ENCODE assay signal across 8 mouse cellular contexts in the genomic region with DNA sequence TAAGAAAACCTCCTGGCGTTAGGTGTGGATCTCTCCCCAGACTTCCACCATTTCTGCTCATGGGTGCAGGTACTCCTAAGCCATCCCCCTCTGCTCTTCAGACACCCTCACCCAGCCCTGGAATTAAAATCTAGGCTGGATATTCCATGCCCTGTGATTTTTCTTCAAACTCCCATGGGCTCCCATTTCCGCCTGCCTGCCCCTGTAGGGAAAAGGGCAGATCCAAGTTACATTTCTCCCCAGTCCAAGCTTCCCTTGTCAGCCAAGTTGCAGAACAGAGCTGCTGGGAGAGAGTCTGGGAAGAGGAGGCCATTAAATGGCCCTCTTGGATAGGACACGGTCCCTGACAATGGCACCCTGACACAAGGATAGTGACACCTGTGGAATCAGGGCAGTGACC. TPM values are rescaled to one million over a fixed set of nuclear protein-coding genes. Genes with fewer than 3 reads are reported as not detected.
A peak's percentile ranks its signal among the peaks of the same experiment; 100 is the strongest.
DNase-seq lines count a peak whose midpoint lies in the region; ATAC-seq lines count a peak whose summit lies in the region.

No protein-coding gene starts in this region.

- DNase-seq in kidney, adult 9 months, result peak; percentile 45
- no peak for DNase-seq in kidney, adult 18-20 months
- DNase-seq in forebrain, embryonic 14.5 days (ENCODE audit: low spot score), result no peak
- no peak for DNase-seq in spleen, postnatal 36 days (ENCODE audit: low spot score in 2 of 2)
- no peak for DNase-seq in right cerebral cortex, postnatal 36 days (ENCODE audit: low spot score in 2 of 2)
- DNase-seq in layer of hippocampus, postnatal 36 days, result no peak

- ATAC-seq in forebrain, embryonic 14.5 days, result no peak
- ATAC-seq in intestine, embryonic 16.5 days, result no peak
- ATAC-seq in midbrain, embryonic 15.5 days (replicated peaks), result no peak

- peak overlapping the region; percentile 81 for H3K4me3 ChIP-seq in forebrain, embryonic 14.5 days (ENCODE audit: low read depth, low read length)
- H3K4me3 ChIP-seq in intestine, embryonic 16.5 days (ENCODE audit: low read length), result peak overlapping the region; percentile 91
- H3K4me3 ChIP-seq in midbrain, embryonic 15.5 days, result peak overlapping the region; percentile 89

- no peaks in the 10 kb centered on the region for H3K9me3 ChIP-seq in forebrain, embryonic 14.5 days (replicated peaks; ENCODE audit: control insufficient read depth, low read length)
- H3K9me3 ChIP-seq in intestine, embryonic 16.5 days (ENCODE audit: control insufficient read depth, low read length), result no peaks in the 10 kb centered on the region
- H3K9me3 ChIP-seq in midbrain, embryonic 15.5 days, result no peaks in the 10 kb centered on the region

- H3K4me2 ChIP-seq in forebrain, embryonic 14.5 days (ENCODE audit: low read length), result peak overlapping the region; percentile 91
- H3K4me2 ChIP-seq in intestine, embryonic 16.5 days (ENCODE audit: low read depth, low read length), result peak overlapping the region; percentile 78
- H3K4me2 ChIP-seq in midbrain, embryonic 15.5 days, result peak overlapping the region; percentile 89

- 74% methylated on average over 2 of the region's 3 CpGs for WGBS in forebrain, embryonic 14.5 days
- 27% methylated on average over 3 of the region's 3 CpGs for WGBS in intestine, embryonic 16.5 days
- 34% methylated on average over 3 of the region's 3 CpGs for WGBS in midbrain, embryonic 15.5 days

- peak overlapping the region; percentile 84 for H3K9ac ChIP-seq in forebrain, embryonic 14.5 days (ENCODE audit: low read length)
- peak overlapping the region; percentile 96 for H3K9ac ChIP-seq in intestine, embryonic 16.5 days (ENCODE audit: low read depth, low read length)
- H3K9ac ChIP-seq in midbrain, embryonic 15.5 days, result peak overlapping the region; percentile 91; the same call in 1 of the 2 replicates

- no peaks in the 10 kb centered on the region for H3K27me3 ChIP-seq in forebrain, embryonic 14.5 days (replicated peaks; ENCODE audit: control insufficient read depth, insufficient read depth, low read length)
- no peaks in the 10 kb centered on the region for H3K27me3 ChIP-seq in intestine, embryonic 16.5 days (replicated peaks; ENCODE audit: control insufficient read depth, insufficient read depth, low read length)
- H3K27me3 ChIP-seq in midbrain, embryonic 15.5 days (replicated peaks), result no peaks in the 10 kb centered on the region

- peaks cover 6% of the 10 kb centered on the region; the same call in 1 of the 2 replicates for H3K4me1 ChIP-seq in forebrain, embryonic 14.5 days (ENCODE audit: control insufficient read depth, insufficient read depth, low read length)
- H3K4me1 ChIP-seq in intestine, embryonic 16.5 days (ENCODE audit: control insufficient read depth, insufficient read depth, low read length), result peaks cover 13% of the 10 kb centered on the region
- peaks cover 18% of the 10 kb centered on the region for H3K4me1 ChIP-seq in midbrain, embryonic 15.5 days

- H3K27ac ChIP-seq in forebrain, embryonic 14.5 days (ENCODE audit: low read depth, low read length), result peak overlapping the region; percentile 82; the same call in 1 of the 2 replicates
- peak overlapping the region; percentile 96 for H3K27ac ChIP-seq in intestine, embryonic 16.5 days (ENCODE audit: low read length)
- peak overlapping the region; percentile 88 for H3K27ac ChIP-seq in midbrain, embryonic 15.5 days

- H3K36me3 ChIP-seq in forebrain, embryonic 14.5 days (ENCODE audit: control insufficient read depth, insufficient read depth, low read length), result peaks cover 14% of the 10 kb centered on the region
- H3K36me3 ChIP-seq in intestine, embryonic 16.5 days (ENCODE audit: control insufficient read depth, insufficient read depth, low read length), result peaks cover 14% of the 10 kb centered on the region
- no peaks in the 10 kb centered on the region for H3K36me3 ChIP-seq in midbrain, embryonic 15.5 days (replicated peaks)

RNA-seq across cellular contexts. Expression of gene Zfp467, which starts 0.6 kb away (rescaled TPM):
- polyA plus RNA-seq in forebrain, embryonic 14.5 days (2014; fragmentation: Nextera tagmentation; extraction: Ambion mirVana), result 27.1 and 29.9 TPM in 2 replicates
- 17.3 and 17.8 TPM in 2 replicates for polyA plus RNA-seq in intestine, embryonic 16.5 days (2015; fragmentation: Nextera tagmentation; extraction: Ambion mirVana)
- polyA plus RNA-seq in midbrain, embryonic 15.5 days (2015; fragmentation: Nextera tagmentation; extraction: Ambion mirVana), result 28.9 and 33.8 TPM in 2 replicates
- 10 to 100 TPM; 21.4 to 22.8 TPM for total RNA-seq in layer of hippocampus, postnatal 36 days (2021)

RNA-seq across cellular contexts. Expression of gene Sspo, which starts 1.8 kb away (rescaled TPM):
- 0.06 and 0.48 TPM in 2 replicates for polyA plus RNA-seq in forebrain, embryonic 14.5 days (2014; fragmentation: Nextera tagmentation; extraction: Ambion mirVana)
- 0.38 and 0.73 TPM in 2 replicates for polyA plus RNA-seq in intestine, embryonic 16.5 days (2015; fragmentation: Nextera tagmentation; extraction: Ambion mirVana)
- 0.40 and 0.46 TPM in 2 replicates for polyA plus RNA-seq in midbrain, embryonic 15.5 days (2015; fragmentation: Nextera tagmentation; extraction: Ambion mirVana)
- 1 to 10 TPM; 1.4 to 2.8 TPM for total RNA-seq in layer of hippocampus, postnatal 36 days (2021)

RNA-seq across cellular contexts. Expression of gene Krba1, which starts 50.9 kb away (rescaled TPM):
- polyA plus RNA-seq in forebrain, embryonic 14.5 days (2014; fragmentation: Nextera tagmentation; extraction: Ambion mirVana), result 17.1 and 25.0 TPM in 2 replicates
- polyA plus RNA-seq in intestine, embryonic 16.5 days (2015; fragmentation: Nextera tagmentation; extraction: Ambion mirVana), result 16.0 and 18.2 TPM in 2 replicates
- polyA plus RNA-seq in midbrain, embryonic 15.5 days (2015; fragmentation: Nextera tagmentation; extraction: Ambion mirVana), result 31.5 and 33.3 TPM in 2 replicates
- total RNA-seq in layer of hippocampus, postnatal 36 days (2021), result 10 to 100 TPM; 35.1 to 47.4 TPM
